Mouse (Mus musculus) lung, postnatal 0 days (tissue): ENCODE data around the gene Phf2. TPM values are rescaled to one million over a fixed set of nuclear protein-coding genes. Genes with fewer than 3 reads are reported as not detected.
A peak's percentile ranks its signal among the peaks of the same experiment; 100 is the strongest.

Experiments used
- ATAC-seq: fragments of 200-750 bp; cut with Nextera tagmentation; 2 replicates; pipeline ENCODE4 v1.8.0; 2017; ENCODE audit warnings: moderate library complexity
- DNase-seq: peaks from one replicate; pipeline ENCODE4 v3.0.0-alpha.2; 2016; ENCODE audit warnings: low spot score
- H3K27ac ChIP-seq: fragments of 300-500 bp; sonication (generic); 2 replicates; pipeline ENCODE4 v1.5.1; 2014; ENCODE audit warnings: antibody characterized with exemption, mild to moderate bottlenecking, low read length, mixed read lengths
- H3K27me3 ChIP-seq: fragments of 300-500 bp; sonication (generic); replicated peaks from 2 replicates; pipeline ENCODE4 v1.6.1; 2014; ENCODE audit warnings: low read length, mixed read lengths; ENCODE audit not compliant: insufficient read depth
- H3K36me3 ChIP-seq: fragments of 300-500 bp; sonication (generic); 2 replicates; pipeline ENCODE4 v1.6.1; 2014; ENCODE audit warnings: low read length, mixed read lengths; ENCODE audit not compliant: insufficient read depth
- H3K4me1 ChIP-seq: fragments of 300-500 bp; sonication (generic); 2 replicates; pipeline ENCODE4 v1.6.1; 2014; ENCODE audit warnings: antibody characterized with exemption, low read depth, low read length, mixed read lengths; ENCODE audit not compliant: insufficient read depth
- H3K4me2 ChIP-seq: fragments of 300-500 bp; sonication (generic); replicated peaks from 2 replicates; pipeline ENCODE4 v1.6.1; 2014; ENCODE audit warnings: low read depth, mild to moderate bottlenecking, low read length, moderate library complexity, mixed read lengths
- H3K4me3 ChIP-seq: fragments of 300-500 bp; sonication (generic); 2 replicates; pipeline ENCODE4 v1.5.1; 2014; ENCODE audit warnings: low read depth, low read length
- H3K9ac ChIP-seq: fragments of 300-500 bp; sonication (generic); replicated peaks from 2 replicates; pipeline ENCODE4 v1.6.1; 2014; ENCODE audit warnings: low read depth, mild to moderate bottlenecking
- H3K9me3 ChIP-seq: fragments of 300-500 bp; sonication (generic); 2 replicates; pipeline ENCODE4 v1.6.1; 2016; ENCODE audit warnings: low read length, mixed read lengths
- CTCF ChIP-seq: IDR thresholded peaks from 2 replicates; pipeline ENCODE4 v1.5.1; 2016; ENCODE audit warnings: antibody characterized with exemption, mild to moderate bottlenecking
- EP300 ChIP-seq: IDR thresholded peaks from 2 replicates; pipeline ENCODE4 v1.6.1; 2016; ENCODE audit warnings: antibody characterized with exemption, mild to moderate bottlenecking, control low read depth
- WGBS: fragments of 180-500 bp; shearing (Covaris S2); extraction: QIAGEN DNeasy Blood & Tissue Kit; methylation state at CpG from one replicate; pipeline ENCODE4 v1.1.7; 2014; 5-methylcytosine and 5-hydroxymethylcytosine counted together
- polyA plus RNA-seq: library from polyadenylated mRNA; unstranded; fragments of >200 nt; fragmentation: Nextera tagmentation; extraction: Ambion mirVana; gene quantifications from 2 replicates; pipeline ENCODE4 v1.2.1, GENCODE M21; 2015

Phf2 gene
- polyA plus RNA-seq, 1 experiment from 2014 or later = 5.5 TPM

- peak; percentile 46 for DNase-seq
- H3K27ac ChIP-seq = no peak overlapping the region
- no peaks in the 10 kb centered on the region for H3K27me3 ChIP-seq
- peak; percentile 67 for TF ChIP-seq CTCF
- no peak for TF ChIP-seq EP300
- H3K9ac ChIP-seq = no peak overlapping the region
- ATAC-seq = no peak
- 47% methylated on average over 3 of the region's 3 CpGs for WGBS
- no peak overlapping the region for H3K4me3 ChIP-seq
- no peaks in the 10 kb centered on the region for H3K36me3 ChIP-seq
- peaks cover 4% of the 10 kb centered on the region for H3K4me1 ChIP-seq
- H3K9me3 ChIP-seq = no peaks in the 10 kb centered on the region
- no peak overlapping the region for H3K4me2 ChIP-seq
Observed at GRCm38 (mm10) chr13:48852859-48853258, 18.1 kb downstream of the Phf2 start.

DNA sequence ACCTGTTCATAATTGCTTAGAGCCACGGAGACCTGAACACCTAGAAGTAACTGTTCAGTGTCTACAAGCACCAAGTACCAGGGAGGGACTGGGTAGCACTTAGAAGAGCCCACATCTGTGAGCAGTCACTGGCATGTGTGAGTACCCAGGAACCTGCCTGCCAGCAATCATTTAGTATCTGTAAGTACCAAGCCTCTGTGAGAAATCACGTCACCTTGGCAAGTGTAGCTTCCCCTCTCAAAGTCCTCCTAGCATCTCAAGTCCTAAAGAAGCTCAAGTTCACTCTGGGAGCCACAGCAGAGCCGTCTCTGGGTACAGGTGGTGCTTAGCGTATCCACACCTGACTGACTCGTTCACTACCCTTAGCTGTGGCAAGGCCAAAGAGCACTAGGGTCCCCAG is 19.2 kb downstream of the Phf2 start:
- H3K9ac ChIP-seq = no peak overlapping the region

GRCm38 (mm10) chr13:48850771-48851170 is 20.1 kb downstream of the Phf2 start:
- 75% methylated on average over 8 of the region's 8 CpGs for WGBS
- no peak for DNase-seq

More for the DNA sequence above, 19.2 kb downstream of the Phf2 start:
- Histone ChIP-seq H3K4me2 (no peak overlapping the region), H3K27ac (0 out of 2 replicates have a peak overlapping the region, but pooled peaks have one; percentile 27), H3K4me3 (no peak overlapping the region), H3K9me3 (no peaks in the 10 kb centered on the region), H3K36me3 (no peaks in the 10 kb centered on the region), H3K4me1 (peaks cover 4% of the 10 kb centered on the region), H3K27me3 (no peaks in the 10 kb centered on the region)
- peak; percentile 83 for ATAC-seq
- peak; percentile 85 for DNase-seq
- WGBS = 67% methylated on average over 5 of the region's 5 CpGs
- TF ChIP-seq EP300 = no peak
- no peak for TF ChIP-seq CTCF

DNA sequence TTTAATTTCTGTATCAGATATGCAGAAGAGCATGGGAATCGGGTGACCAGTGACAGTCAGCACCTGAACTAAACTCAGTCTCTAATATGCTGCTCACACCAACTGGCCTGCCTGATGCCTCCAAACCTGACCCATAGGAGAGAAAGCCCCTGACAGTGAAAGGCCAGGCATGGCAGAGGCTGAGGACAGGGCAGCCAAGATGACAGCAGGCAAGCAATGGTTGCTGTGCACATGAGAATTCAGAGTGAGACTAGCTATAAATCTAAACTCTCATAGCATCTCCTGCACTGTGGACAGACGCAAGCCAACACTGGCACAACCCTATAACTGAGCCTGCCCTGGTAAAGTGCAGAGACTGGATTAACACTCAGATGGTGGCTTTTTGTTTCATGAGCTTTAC is 20.6 kb downstream of the Phf2 start:
- WGBS = 91% methylated on average over 2 of the region's 2 CpGs
- Histone ChIP-seq H3K9ac (no peak overlapping the region), H3K27me3 (no peaks in the 10 kb centered on the region), H3K9me3 (no peaks in the 10 kb centered on the region), H3K27ac (no peak overlapping the region), H3K36me3 (no peaks in the 10 kb centered on the region), H3K4me3 (no peak overlapping the region), H3K4me2 (no peak overlapping the region), H3K4me1 (peaks cover 4% of the 10 kb centered on the region)
- ATAC-seq (no peak), DNase-seq (no peak)
- TF ChIP-seq EP300 (no peak), CTCF (no peak)

More at GRCm38 (mm10) chr13:48850771-48851170, 20.1 kb downstream of the Phf2 start:
- H3K4me1 ChIP-seq = peaks cover 4% of the 10 kb centered on the region
- no peaks in the 10 kb centered on the region for H3K27me3 ChIP-seq
- no peak overlapping the region for H3K27ac ChIP-seq
- no peak overlapping the region for H3K4me2 ChIP-seq
- H3K36me3 ChIP-seq = no peaks in the 10 kb centered on the region
- ATAC-seq = no peak
- TF ChIP-seq EP300 (no peak), CTCF (no peak)
- no peak overlapping the region for H3K4me3 ChIP-seq
- no peaks in the 10 kb centered on the region for H3K9me3 ChIP-seq
- no peak overlapping the region for H3K9ac ChIP-seq

DNA sequence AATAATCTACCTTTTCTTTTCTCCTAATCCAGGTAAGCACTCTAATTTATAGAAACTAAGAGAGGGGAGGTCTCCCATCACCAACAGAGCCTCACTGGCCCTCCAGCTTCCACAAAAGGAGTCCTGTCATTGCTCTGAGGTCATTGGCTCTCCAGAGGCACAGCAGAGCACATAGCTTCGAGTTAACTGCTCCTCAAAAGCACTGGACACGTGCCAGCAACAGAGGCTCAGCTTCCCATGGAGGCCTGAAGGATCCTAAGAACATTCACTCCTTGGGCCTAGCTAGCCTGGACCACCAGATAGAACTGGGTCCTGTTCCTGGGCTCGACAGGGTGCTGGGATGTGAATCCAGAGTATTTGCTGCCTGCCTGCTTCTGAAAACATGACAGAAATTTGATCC is 21.8 kb downstream of the Phf2 start:
- peaks cover 4% of the 10 kb centered on the region for H3K4me1 ChIP-seq
- H3K4me3 ChIP-seq = no peak overlapping the region
- no peak overlapping the region for H3K9ac ChIP-seq
- peak; percentile 61 for DNase-seq
- no peaks in the 10 kb centered on the region for H3K36me3 ChIP-seq
- ATAC-seq = 0 out of 2 replicates have a peak, but pooled peaks have one; percentile 21
- no peak overlapping the region for H3K4me2 ChIP-seq
- TF ChIP-seq CTCF = no peak
- TF ChIP-seq EP300 = no peak
- no peaks in the 10 kb centered on the region for H3K9me3 ChIP-seq
- no peaks in the 10 kb centered on the region for H3K27me3 ChIP-seq
- no peak overlapping the region; the same call in 1 of the 2 replicates for H3K27ac ChIP-seq
- 24% methylated on average over 3 of the region's 3 CpGs for WGBS

GRCm38 (mm10) chr13:48845308-48845707 is 25.6 kb downstream of the Phf2 start:
- peak; percentile 62 for DNase-seq
- Histone ChIP-seq H3K4me3 (no peak overlapping the region), H3K27me3 (no peaks in the 10 kb centered on the region), H3K9ac (no peak overlapping the region), H3K36me3 (no peaks in the 10 kb centered on the region), H3K4me2 (no peak overlapping the region), H3K4me1 (no peaks in the 10 kb centered on the region), H3K27ac (peak overlapping the region; percentile 11; the same call in 1 of the 2 replicates), H3K9me3 (no peaks in the 10 kb centered on the region)
- ATAC-seq = peak; percentile 65
- 36% methylated on average over 4 of the region's 4 CpGs for WGBS
- peak; percentile 41 for TF ChIP-seq CTCF
- peak; percentile 28; the same call in 1 of the 2 replicates for TF ChIP-seq EP300

GRCm38 (mm10) chr13:48843530-48843929 is 27.4 kb downstream of the Phf2 start:
- no peak overlapping the region for H3K9ac ChIP-seq
- H3K27ac ChIP-seq = no peak overlapping the region
- no peaks in the 10 kb centered on the region for H3K27me3 ChIP-seq
- no peak overlapping the region for H3K4me2 ChIP-seq
- DNase-seq (no peak), ATAC-seq (no peak)
- WGBS = 96% methylated on average over 1 of the region's 1 CpGs
- H3K4me3 ChIP-seq = no peak overlapping the region
- H3K4me1 ChIP-seq = no peaks in the 10 kb centered on the region
- TF ChIP-seq EP300 (no peak), CTCF (no peak)
- H3K36me3 ChIP-seq = no peaks in the 10 kb centered on the region
- H3K9me3 ChIP-seq = no peaks in the 10 kb centered on the region
